Mouse (Mus musculus): Measurements from ENCODE around the gene Stk36.

DNA sequence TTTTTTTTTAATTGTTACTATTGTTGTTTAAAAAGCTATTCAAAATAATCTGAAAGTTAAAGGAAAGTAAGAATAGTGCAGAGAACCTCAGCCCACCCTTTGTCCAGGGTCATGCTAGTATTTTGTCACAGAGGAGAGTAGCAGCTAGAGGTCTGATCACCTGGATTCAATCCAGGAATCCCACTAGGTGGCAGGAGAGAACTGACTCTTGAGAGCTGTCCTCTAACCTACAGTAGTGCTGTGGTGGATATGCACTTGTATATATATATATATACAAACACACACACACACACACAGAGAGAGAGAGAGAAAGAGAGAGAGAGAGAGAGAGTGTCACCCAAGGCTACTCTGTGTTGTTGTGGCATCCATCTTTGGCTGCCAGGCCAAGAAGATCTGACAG is 42.7 kb downstream of the Stk36 start:
- TF ChIP-seq CTCF (IDR thresholded peaks at IDR 0.05; ENCODE audit: borderline replicate concordance, insufficient read depth, low read length) (no peak), POLR2A (IDR thresholded peaks at IDR 0.05; ENCODE audit: low read depth, low read length) (no peak)

All from embryonic fibroblast, embryonic 13.5 days (primary cell).